In genomic region chr15:82145851-82146769, GRCm38 (mm10) we compare ENCODE assay signal across 8 mouse cellular contexts. TPM values are rescaled to one million over a fixed set of nuclear protein-coding genes. Genes with fewer than 3 reads are reported as not detected.
DNase-seq lines count a peak whose midpoint lies in the region; ATAC-seq lines count a peak whose summit lies in the region.

No protein-coding gene starts in this region.

- H3K4me3 ChIP-seq in lung, embryonic 16.5 days (ENCODE audit: low read length): peak overlapping the region; percentile 68

- H3K9me3 ChIP-seq in lung, embryonic 16.5 days (ENCODE audit: control insufficient read depth, low read length): no peaks in the 10 kb centered on the region

- peaks cover 23% of the 10 kb centered on the region for H3K4me1 ChIP-seq in lung, embryonic 16.5 days (replicated peaks; ENCODE audit: control insufficient read depth, insufficient read depth, low read length)

- H3K27me3 ChIP-seq in lung, embryonic 16.5 days (ENCODE audit: control insufficient read depth, insufficient read depth, low read depth, low read length): no peaks in the 10 kb centered on the region

- peak; percentile 6; the same call in 1 of the 2 replicates for ATAC-seq in lung, embryonic 16.5 days (ENCODE audit: low read depth)
- peak; percentile 31 for ATAC-seq in common myeloid progenitor, adult 5-6 weeks (replicated peaks; ENCODE audit: low read depth, poor library complexity, severe bottlenecking)

- no peak for DNase-seq in lung, postnatal 14 days
- peak; percentile 75 for DNase-seq in induced T-regulatory cell, adult 2 months (ENCODE audit: low read depth)
- DNase-seq in neural tube, embryonic 10.5 days (ENCODE audit: extremely low spot score, low spot score): peak; percentile 40
- no peak for DNase-seq in spleen, postnatal 14 days (ENCODE audit: low spot score in 2 of 2)
- DNase-seq in frontal cortex, postnatal 25 days (ENCODE audit: low spot score in 2 of 2): no peak
- no peak for DNase-seq in kidney, adult 9 months

- WGBS in lung, embryonic 16.5 days: 10% methylated on average over 11 of the region's 11 CpGs

- peak overlapping the region; percentile 83 for H3K27ac ChIP-seq in lung, embryonic 16.5 days (ENCODE audit: low read length)

- peak overlapping the region; percentile 51 for H3K9ac ChIP-seq in lung, embryonic 16.5 days (ENCODE audit: low read length)

- peak overlapping the region; percentile 49 for H3K4me2 ChIP-seq in lung, embryonic 16.5 days (ENCODE audit: low read depth, low read length)

- no peaks in the 10 kb centered on the region for H3K36me3 ChIP-seq in lung, embryonic 16.5 days (ENCODE audit: control insufficient read depth, insufficient read depth, low read length)

RNA-seq across cellular contexts. Expression of gene Srebf2, which starts 0.9 kb away (rescaled TPM):
- 105 and 108 TPM in 2 replicates for polyA plus RNA-seq in lung, embryonic 16.5 days (2015; fragmentation: Nextera tagmentation; extraction: Ambion mirVana)
- total RNA-seq in common myeloid progenitor, adult 5-6 weeks (2017): 42.8 and 64.3 TPM in 2 replicates

RNA-seq across cellular contexts. Expression of gene Ccdc134, which starts 18.4 kb away (rescaled TPM):
- polyA plus RNA-seq in lung, embryonic 16.5 days (2015; fragmentation: Nextera tagmentation; extraction: Ambion mirVana): 16.9 and 17.1 TPM in 2 replicates
- 8.8 and 18.0 TPM in 2 replicates for total RNA-seq in common myeloid progenitor, adult 5-6 weeks (2017)

Comparison
In these comparisons a context has a peak if more than half of its experiments do, and no peak if none do; other contexts are left out.
1. DNase-seq: peak in induced T-regulatory cell, adult 2 months (single experiment) and neural tube, embryonic 10.5 days (single experiment); none in lung, postnatal 14 days (single experiment), spleen, postnatal 14 days (0 of 2), frontal cortex, postnatal 25 days (0 of 2) and kidney, adult 9 months (single experiment).